ENCODE assay signal across 12 mouse cellular contexts in genomic region chr11:118548242-118548641, GRCm38 (mm10).
"Had no signal": no experiment of that assay in that cellular context is flagged by ENCODE, and none has a peak within 500 bp of the region (broad histone marks: within the 10 kb centered on the region; RNA-seq: fewer than 3 reads in every experiment).

No protein-coding gene starts in this region.

- DNase-seq: left cerebral cortex, postnatal 4 days; liver; liver, embryonic 13.5 days; liver, postnatal 0 days; lung, adult 18-20 months; lung, adult 2 months; lung, embryonic 14.5 days; lung, postnatal 10 days; lung, postnatal 14 days; lung, postnatal 36 days; lung, postnatal 4 days; midbrain, embryonic 14.5 days had no signal
